Mouse (Mus musculus) liver, postnatal 0 days (tissue): Measurements from ENCODE around the gene Tmem132c. TPM values are rescaled to one million over a fixed set of nuclear protein-coding genes. Genes with fewer than 3 reads are reported as not detected.

Experiments used
- ATAC-seq: fragments of 200-750 bp; cut with Nextera tagmentation; 2 replicates; pipeline ENCODE4 v1.8.0; 2017; ENCODE audit warnings: mild to moderate bottlenecking, moderate library complexity
- DNase-seq: peaks from one replicate; pipeline ENCODE4 v3.0.0-alpha.2; 2016
- H3K27ac ChIP-seq: fragments of 300-500 bp; sonication (generic); 2 replicates; pipeline ENCODE4 v1.5.1; 2014; ENCODE audit warnings: antibody characterized with exemption, moderate library complexity, mild to moderate bottlenecking, low read depth
- H3K27me3 ChIP-seq: fragments of 300-500 bp; sonication (generic); 2 replicates; pipeline ENCODE4 v1.6.1; 2014; ENCODE audit warnings: low read length, control low read depth, mixed read lengths; ENCODE audit not compliant: insufficient read depth
- H3K36me3 ChIP-seq: fragments of 300-500 bp; sonication (generic); replicated peaks from 2 replicates; pipeline ENCODE4 v1.6.1; 2014; ENCODE audit warnings: mild to moderate bottlenecking, control low read depth, low read length, moderate library complexity, mixed read lengths; ENCODE audit not compliant: insufficient read depth
- H3K4me1 ChIP-seq: fragments of 300-500 bp; sonication (generic); 2 replicates; pipeline ENCODE4 v1.6.1; 2014; ENCODE audit warnings: antibody characterized with exemption, mild to moderate bottlenecking, control low read depth; ENCODE audit not compliant: insufficient read depth
- H3K4me2 ChIP-seq: fragments of 300-500 bp; sonication (generic); 2 replicates; pipeline ENCODE4 v1.6.1; 2014; ENCODE audit warnings: low read depth, mild to moderate bottlenecking, low read length, moderate library complexity, mixed read lengths
- H3K4me3 ChIP-seq: fragments of 300-500 bp; sonication (generic); 2 replicates; pipeline ENCODE4 v1.5.1; 2014; ENCODE audit warnings: low read depth, low read length
- H3K9ac ChIP-seq: fragments of 300-500 bp; sonication (generic); replicated peaks from 2 replicates; pipeline ENCODE4 v1.6.1; 2014; ENCODE audit warnings: mild to moderate bottlenecking, moderate library complexity
- H3K9me3 ChIP-seq: fragments of 300-500 bp; sonication (generic); 2 replicates; pipeline ENCODE4 v1.6.1; 2016; ENCODE audit warnings: mild to moderate bottlenecking, control low read depth, low read length, mixed read lengths
- CTCF ChIP-seq: sonication (generic); IDR thresholded peaks from 2 replicates; pipeline ENCODE4 v1.5.1; 2016; ENCODE audit warnings: antibody characterized with exemption, low read depth
- EP300 ChIP-seq: IDR thresholded peaks from 2 replicates; pipeline ENCODE4 v1.6.1; 2016; ENCODE audit warnings: antibody characterized with exemption, low read depth, mild to moderate bottlenecking
- WGBS: fragments of 180-500 bp; shearing (Covaris S2); extraction: QIAGEN DNeasy Blood & Tissue Kit; methylation state at CpG from one replicate; pipeline ENCODE4 v1.1.7; 2014; ENCODE audit not compliant: insufficient replicate concordance; 5-methylcytosine and 5-hydroxymethylcytosine counted together
- polyA plus RNA-seq: library from polyadenylated mRNA; unstranded; fragments of >200 nt; fragmentation: Nextera tagmentation; extraction: Ambion mirVana; gene quantifications from 2 replicates; pipeline ENCODE4 v1.2.1, GENCODE M21; 2015

Gene Tmem132c
- polyA plus RNA-seq, 1 experiment from 2014 or later, result 0.02 TPM

DNA sequence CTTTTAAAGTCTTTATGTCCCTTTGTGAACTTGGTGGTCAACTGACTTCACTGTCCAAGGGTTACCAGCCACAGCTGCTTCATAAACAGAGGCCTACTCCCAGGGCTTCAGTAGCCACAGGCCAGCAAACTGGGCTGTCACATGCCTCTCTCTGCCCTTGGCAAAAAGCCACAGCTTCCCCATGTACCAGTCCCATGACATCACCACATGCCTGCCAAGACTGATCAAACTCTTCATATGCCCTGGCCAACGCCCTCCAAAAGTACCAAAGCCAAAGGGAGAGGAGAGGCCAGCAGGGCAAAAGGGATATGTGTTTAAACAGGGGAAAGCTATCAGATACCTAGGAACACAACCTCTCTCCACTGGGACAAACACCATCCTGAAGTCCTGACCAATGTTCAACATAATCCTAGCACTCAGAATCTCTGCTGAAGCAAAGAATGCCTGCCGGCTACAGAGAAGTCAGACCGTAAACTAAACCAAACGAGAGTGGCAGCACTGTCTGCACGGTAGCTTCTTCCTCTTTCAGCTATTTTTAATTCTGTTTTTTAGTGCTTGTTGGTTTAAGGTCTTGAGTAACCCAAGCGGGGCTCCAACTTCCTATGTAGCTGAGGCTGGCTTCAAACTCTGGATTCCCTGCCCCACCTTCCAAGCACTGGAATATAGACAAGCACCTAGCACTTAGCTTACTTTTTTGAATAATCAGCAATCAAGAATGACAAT is 369.3 kb downstream of the Tmem132c start:
- H3K9ac ChIP-seq, result peak overlapping the region; percentile 53
- H3K27ac ChIP-seq, result peak overlapping the region; percentile 91
- no peak overlapping the region for H3K4me3 ChIP-seq
- TF ChIP-seq CTCF, result no peak
- 0 out of 2 replicates have a peak, but pooled peaks have one; percentile 42 for TF ChIP-seq EP300
- peaks cover 60% of the 10 kb centered on the region for H3K4me1 ChIP-seq
- peaks cover 24% of the 10 kb centered on the region for H3K36me3 ChIP-seq
- WGBS, result 19% methylated on average over 6 of the region's 6 CpGs
- ATAC-seq (peak; percentile 93), DNase-seq (peak; percentile 83)
- H3K27me3 ChIP-seq, result no peaks in the 10 kb centered on the region
- peak overlapping the region; percentile 49 for H3K4me2 ChIP-seq
- H3K9me3 ChIP-seq, result no peaks in the 10 kb centered on the region

GRCm38 (mm10) chr5:127611881-127612280 is 370.3 kb downstream of the Tmem132c start:
- Histone ChIP-seq H3K27me3 (no peaks in the 10 kb centered on the region), H3K36me3 (peaks cover 17% of the 10 kb centered on the region), H3K9me3 (no peaks in the 10 kb centered on the region), H3K9ac (peak overlapping the region; percentile 53), H3K4me1 (peaks cover 64% of the 10 kb centered on the region), H3K4me3 (no peak overlapping the region), H3K4me2 (peak overlapping the region; percentile 49; the same call in 1 of the 2 replicates), H3K27ac (peak overlapping the region; percentile 91)
- TF ChIP-seq CTCF (no peak), EP300 (no peak)
- no peak for DNase-seq
- ATAC-seq, result no peak
- 58% methylated on average over 1 of the region's 1 CpGs for WGBS

- no peak overlapping the region for H3K4me3 ChIP-seq
- H3K4me2 ChIP-seq, result 0 out of 2 replicates have a peak overlapping the region, but pooled peaks have one; percentile 49
- H3K36me3 ChIP-seq, result peaks cover 13% of the 10 kb centered on the region
- H3K9me3 ChIP-seq, result no peaks in the 10 kb centered on the region
- TF ChIP-seq CTCF (no peak), EP300 (no peak)
- H3K9ac ChIP-seq, result no peak overlapping the region
- DNase-seq (no peak), ATAC-seq (no peak)
- no peaks in the 10 kb centered on the region for H3K27me3 ChIP-seq
- peak overlapping the region; percentile 91 for H3K27ac ChIP-seq
- WGBS, result 86% methylated on average over 6 of the region's 6 CpGs
- H3K4me1 ChIP-seq, result peaks cover 64% of the 10 kb centered on the region
These were observed 370.8 kb downstream of the Tmem132c start for GRCm38 (mm10) chr5:127612397-127612796.
